Mouse (Mus musculus): Measurements from ENCODE around the gene Gpank1.
"Not testable (repeated sequence)": the region's sequence is repeated elsewhere in the genome, so short reads cannot be mapped to it uniquely, and the experiment has no call there.

The Gpank1 gene

GRCm38 (mm10) chr17:35100196-35100765 lies 21.0 kb upstream of the Gpank1 start:
- no peak for DNase-seq

- no peak for DNase-seq
These were observed 20.1 kb upstream of the Gpank1 start for GRCm38 (mm10) chr17:35101161-35101560.

GRCm38 (mm10) chr17:35102299-35102698 lies 19.0 kb upstream of the Gpank1 start:
- DNase-seq = no peak

- no peak for DNase-seq
These were observed 18.0 kb upstream of the Gpank1 start for GRCm38 (mm10) chr17:35103221-35103690.

- no peak for DNase-seq
These were observed 17.2 kb upstream of the Gpank1 start for GRCm38 (mm10) chr17:35104079-35104478.

- no peak for DNase-seq
These were observed 16.5 kb upstream of the Gpank1 start for GRCm38 (mm10) chr17:35104754-35105153.

- no peak for DNase-seq
These were observed 15.4 kb upstream of the Gpank1 start for GRCm38 (mm10) chr17:35105740-35106389.

- no peak for DNase-seq
These were observed 14.7 kb upstream of the Gpank1 start for GRCm38 (mm10) chr17:35106522-35106921.

GRCm38 (mm10) chr17:35108097-35108496 lies 13.2 kb upstream of the Gpank1 start, which contains the start of gene Ly6g5c:
TSS of gene Ly6g5c (plus strand) at chr17:35108279.
- no peak for DNase-seq

- no peak for DNase-seq
These were observed 9.5 kb upstream of the Gpank1 start for GRCm38 (mm10) chr17:35111774-35112173.

GRCm38 (mm10) chr17:35115046-35116019 lies 5.9 kb upstream of the Gpank1 start, which contains the start of gene Ly6g5b:
TSS of gene Ly6g5b (minus strand) at chr17:35115428.
- DNase-seq = no peak

- no peak for DNase-seq
These were observed 511 bp upstream of the Gpank1 start for GRCm38 (mm10) chr17:35120745-35121142.

GRCm38 (mm10) chr17:35121871-35122303 lies 632 bp downstream of the Gpank1 start, which contains the start of gene Csnk2b:
TSS of gene Csnk2b (minus strand) at chr17:35122053.
- DNase-seq = peak; percentile 82

- not testable (repeated sequence) for DNase-seq
These were observed 2.0 kb downstream of the Gpank1 start for GRCm38 (mm10) chr17:35123287-35123686.

GRCm38 (mm10) chr17:35124261-35124896 lies 3.1 kb downstream of the Gpank1 start:
- DNase-seq = not testable (repeated sequence)

- no peak for DNase-seq
These were observed 3.8 kb downstream of the Gpank1 start for GRCm38 (mm10) chr17:35125081-35125480.

- DNase-seq = no peak
These were observed 4.3 kb downstream of the Gpank1 start for GRCm38 (mm10) chr17:35125578-35125977.

- DNase-seq = peak; percentile 63
These were observed 5.0 kb downstream of the Gpank1 start, which contains the start of gene D17H6S53E for GRCm38 (mm10) chr17:35126206-35126611. TSS of gene D17H6S53E (plus strand) at chr17:35126373.

- DNase-seq = no peak
These were observed 5.8 kb downstream of the Gpank1 start for GRCm38 (mm10) chr17:35127017-35127416.

GRCm38 (mm10) chr17:35128996-35129395 lies 7.7 kb downstream of the Gpank1 start:
- DNase-seq = no peak

GRCm38 (mm10) chr17:35131038-35131437 lies 9.8 kb downstream of the Gpank1 start:
- DNase-seq = no peak

GRCm38 (mm10) chr17:35131500-35132173 lies 10.4 kb downstream of the Gpank1 start, which contains the start of gene Apom:
TSS of gene Apom (minus strand) at chr17:35132050.
- DNase-seq = no peak

Data from layer of hippocampus, adult 9-11 months (tissue).